Mouse (Mus musculus) CH12.LX (cell line): ENCODE data around the gene Klk6.

Experiments
- CHD1 ChIP-seq: IDR thresholded peaks from 2 replicates; pipeline ENCODE4 v1.6.1; 2012; ENCODE audit warnings: low read depth, low read length, improper control_type of control experiment, inconsistent platforms
- CHD2 ChIP-seq: IDR thresholded peaks from 2 replicates; pipeline ENCODE4 v1.6.1; 2011; ENCODE audit warnings: low read length, improper control_type of control experiment
- CTCF ChIP-seq, 2 experiments: IDR thresholded peaks in 1 of 2; conservative IDR thresholded peaks in 1 of 2; 2 replicates each; pipeline ENCODE4 v1.5.1; 2011 to 2012; ENCODE audit warnings: low read depth in 2 of 2, low read length in 2 of 2, improper control_type of control experiment in 1 of 2, inconsistent platforms in 1 of 2, mild to moderate bottlenecking in 1 of 2, moderate library complexity in 1 of 2
- ELF1 ChIP-seq: IDR thresholded peaks from 2 replicates; pipeline ENCODE4 v1.6.1; 2014; ENCODE audit warnings: low read depth, mild to moderate bottlenecking, inconsistent platforms, low read length, improper control_type of control experiment
- HCFC1 ChIP-seq: IDR thresholded peaks from 2 replicates; pipeline ENCODE4 v1.6.1; 2012; ENCODE audit warnings: low read depth, mild to moderate bottlenecking, inconsistent platforms, low read length, improper control_type of control experiment
- IRF4 ChIP-seq: IDR thresholded peaks from 2 replicates; pipeline ENCODE4 v1.6.1; 2014; ENCODE audit warnings: low read depth, mild to moderate bottlenecking, inconsistent platforms, low read length, improper control_type of control experiment
- MEF2A ChIP-seq: IDR thresholded peaks from 2 replicates; pipeline ENCODE4 v1.6.1; 2014; ENCODE audit warnings: low read depth, mild to moderate bottlenecking, inconsistent platforms, low read length, improper control_type of control experiment, borderline replicate concordance
- POLR2A ChIP-seq: IDR thresholded peaks from 2 replicates; pipeline ENCODE4 v1.6.1; 2011; ENCODE audit warnings: low read depth, mild to moderate bottlenecking, improper control_type of control experiment, low read length
- POLR2AphosphoS2 ChIP-seq: IDR thresholded peaks from 2 replicates; pipeline ENCODE4 v1.6.1; 2011; ENCODE audit warnings: low read depth, low read length, improper control_type of control experiment
- RAD21 ChIP-seq: IDR thresholded peaks from 2 replicates; pipeline ENCODE4 v1.6.1; 2011; ENCODE audit warnings: low read depth, mild to moderate bottlenecking, low read length, improper control_type of control experiment, moderate library complexity
- RCOR1 ChIP-seq: conservative IDR thresholded peaks from 2 replicates; pipeline ENCODE4 v1.6.1; 2012; ENCODE audit warnings: low read depth, mild to moderate bottlenecking, inconsistent platforms, low read length, improper control_type of control experiment
- USF1 ChIP-seq: IDR thresholded peaks from 2 replicates; pipeline ENCODE4 v1.6.1; 2014; ENCODE audit warnings: low read depth, mild to moderate bottlenecking, inconsistent platforms, low read length, improper control_type of control experiment

- TF ChIP-seq CHD2 = no peak
- TF ChIP-seq POLR2A = no peak
- TF ChIP-seq CTCF (conservative IDR thresholded peaks at IDR 0.05 in 1 of 2, IDR thresholded peaks at IDR 0.05 in 1 of 2; ENCODE audit: low read depth in 2 of 2, low read length in 2 of 2) = no peak
- no peak for TF ChIP-seq CHD1
- no peak for TF ChIP-seq IRF4
- TF ChIP-seq USF1 = no peak
- TF ChIP-seq ELF1 = no peak
- TF ChIP-seq RCOR1 = no peak
- no peak for TF ChIP-seq HCFC1
- no peak for TF ChIP-seq MEF2A
- no peak for TF ChIP-seq RAD21
- TF ChIP-seq POLR2AphosphoS2 = no peak
Measured at GRCm38 (mm10) chr7:43810994-43811393, 13.3 kb upstream of the Klk6 start, which contains the start of gene Klk7.
